Mouse (Mus musculus) heart, adult 10 weeks (tissue): Measurements from ENCODE around the gene Osbpl11. TPM values are rescaled to one million over a fixed set of nuclear protein-coding genes. Genes with fewer than 3 reads are reported as not detected.

ENCODE experiments used
- polyA plus RNA-seq: library from polyadenylated mRNA; stranded (reverse); fragments of 350-450 nt; fragmentation: Illumina TruSeq; extraction: RNeasy Lipid Tissue Mini Kit (QIAGEN cat#74804); gene quantifications from one replicate; pipeline ENCODE4 v1.2.3, GENCODE M21; 2014; ENCODE audit warnings: low read depth, low replicate concordance

Osbpl11 gene
- 14.1 TPM for polyA plus RNA-seq

GRCm38 (mm10) chr16:33184901-33185260 lies at the start of gene Osbpl11:
Gene Osbpl11, plus strand, starts transcription at chr16:33185071.

DNA sequence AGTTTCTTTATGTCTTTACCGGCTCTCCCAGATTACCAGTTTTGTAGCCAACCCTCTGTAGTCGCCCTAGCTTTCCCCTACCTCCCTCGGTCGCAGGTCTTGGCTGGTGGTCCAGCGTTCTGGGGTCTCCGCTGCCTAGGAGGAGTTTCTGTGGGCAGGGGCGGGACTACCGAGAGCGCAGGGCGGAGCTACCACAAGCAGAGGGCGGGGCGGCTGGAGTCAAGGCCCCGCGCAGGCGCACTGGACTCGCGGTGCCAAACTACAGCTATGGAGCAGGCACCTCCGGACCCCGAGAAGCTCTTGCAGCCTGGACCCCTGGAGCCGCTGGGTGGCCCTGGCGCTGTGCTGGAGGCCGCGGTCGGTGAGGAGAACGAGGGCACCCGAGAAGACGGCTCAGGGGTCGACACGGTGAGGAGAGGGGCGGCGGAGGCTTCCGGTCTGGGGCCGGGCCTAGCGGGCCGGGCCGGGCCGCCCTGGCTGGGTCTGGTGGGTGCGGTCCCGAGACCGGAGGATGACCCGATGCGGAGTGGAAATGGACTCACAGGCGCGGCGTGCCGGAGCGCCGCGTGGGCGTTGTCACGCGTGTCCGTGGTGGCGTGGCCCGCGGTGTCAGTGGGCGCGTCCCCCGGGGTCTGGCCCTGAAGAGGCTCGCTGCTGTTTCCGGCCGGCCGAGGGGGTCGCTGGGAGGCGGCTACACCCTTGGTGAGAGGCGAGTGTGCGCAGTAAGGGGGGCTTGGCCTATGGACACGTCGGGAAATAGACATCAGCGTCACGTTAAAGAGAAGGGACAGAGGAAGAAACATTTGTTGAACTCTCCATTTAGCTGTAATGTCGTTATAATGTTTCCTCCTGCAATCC lies 66.6 kb downstream of the Osbpl11 start, which contains the start of gene Snx4:
Gene Snx4 (plus strand): TSS at position 249 of the 858 bp plus-strand sequence.

Other genes starting within 250 kb of the Osbpl11 start
- 0.92 TPM for gene Iqcg, start 128.9 kb upstream of the Osbpl11 start, polyA plus RNA-seq
- gene Rpl35a, start 128.6 kb upstream of the Osbpl11 start, polyA plus RNA-seq = 696 TPM
- 1.8 TPM for gene Lmln, start 122.5 kb upstream of the Osbpl11 start, polyA plus RNA-seq
- 29.5 TPM for gene Snx4, start 66.4 kb downstream of the Osbpl11 start, polyA plus RNA-seq
- gene Zfp148, start 195.8 kb downstream of the Osbpl11 start, polyA plus RNA-seq = 15.2 TPM